Mouse (Mus musculus) adrenal gland (tissue): Measurements from ENCODE around the gene Gstm7.
"Not testable (repeated sequence)": the region's sequence is repeated elsewhere in the genome, so short reads cannot be mapped to it uniquely, and the experiment has no call there.

Experiments
- intact Hi-C: fragments of 180-260 bp; cut with DNase I; formaldehyde crosslinking; loops from one replicate; pipeline ENCODE4 v1.15.1; 2025

Gene Gstm7

DNA sequence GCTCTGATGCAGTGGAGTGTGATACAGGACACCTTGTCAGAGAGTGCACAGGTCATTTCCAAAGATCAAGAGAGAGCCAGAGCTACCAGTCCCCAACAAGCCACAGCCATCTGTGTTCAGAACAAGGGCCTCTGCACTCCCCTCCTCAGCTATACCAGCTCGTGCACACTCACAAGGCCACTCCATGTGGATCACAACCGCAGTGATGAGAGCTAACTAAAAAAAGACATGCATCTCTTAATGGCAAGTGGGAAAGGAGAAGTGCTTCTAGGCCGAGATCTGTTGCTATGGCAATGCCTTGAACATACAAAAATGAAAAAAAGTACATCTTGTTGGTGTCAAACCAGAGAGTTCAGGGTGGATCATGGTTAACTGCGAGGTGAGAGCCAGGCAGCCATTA is 8.2 kb upstream of the Gstm7 start:
- intact Hi-C loops = loop anchor here (5.0 kb wide), 2 partner anchors 82 to 122 kb away; no protein-coding TSS in a partner anchor

DNA sequence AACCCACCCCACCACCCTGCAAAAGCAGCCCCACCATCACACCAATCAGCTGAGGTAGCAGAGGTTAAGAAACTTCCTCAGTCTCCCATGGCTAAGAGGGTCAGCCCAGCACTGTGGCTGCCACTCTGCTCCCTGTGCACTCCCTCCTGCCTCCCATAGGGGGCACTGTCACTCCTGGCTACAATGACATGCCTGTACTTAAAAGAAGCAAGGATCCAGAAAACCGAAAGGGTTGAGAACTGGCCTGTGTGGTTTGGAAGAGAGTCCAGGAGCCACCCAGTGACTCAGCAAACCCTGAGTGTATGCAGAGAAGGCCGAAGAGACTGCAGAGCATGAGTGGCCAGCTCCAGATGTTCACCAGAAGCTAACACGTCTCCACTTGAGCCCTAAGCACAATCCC is 7.8 kb upstream of the Gstm7 start:
- intact Hi-C loops = loop anchor here (5.0 kb wide), 1 partner anchor 83 kb away; no protein-coding TSS in a partner anchor

GRCm38 (mm10) chr3:107935888-107936287 is 4.3 kb upstream of the Gstm7 start:
- intact Hi-C loops = loop anchor here (5.0 kb wide), 1 partner anchor 86 kb away; no protein-coding TSS in a partner anchor

GRCm38 (mm10) chr3:107935268-107935667 is 3.7 kb upstream of the Gstm7 start:
- intact Hi-C loops = loop anchor here (5.0 kb wide), 1 partner anchor 87 kb away; no protein-coding TSS in a partner anchor

DNA sequence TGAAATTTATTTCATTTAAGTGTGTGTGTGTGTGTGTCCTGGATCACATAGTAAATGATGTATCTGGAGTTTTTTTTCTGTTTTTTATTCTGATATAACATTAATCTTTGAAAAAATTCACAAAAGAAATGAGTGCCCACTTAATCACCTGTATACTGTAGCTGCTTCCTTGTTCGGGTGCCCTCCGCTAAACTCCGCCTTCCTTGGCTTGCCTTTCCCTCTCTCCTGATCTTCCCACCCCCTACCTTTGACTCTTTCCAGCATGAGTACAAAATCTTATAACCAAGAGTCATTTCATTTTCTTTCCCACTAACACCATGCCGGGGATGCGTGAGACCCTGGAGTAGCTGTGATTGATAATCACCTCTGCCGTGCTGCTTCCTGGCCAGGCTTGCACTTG is 511 bp upstream of the Gstm7 start:
- intact Hi-C loops = loop anchor here (5.0 kb wide), 1 partner anchor 215 kb away; the partner anchor contains the start of gene Gnai3

DNA sequence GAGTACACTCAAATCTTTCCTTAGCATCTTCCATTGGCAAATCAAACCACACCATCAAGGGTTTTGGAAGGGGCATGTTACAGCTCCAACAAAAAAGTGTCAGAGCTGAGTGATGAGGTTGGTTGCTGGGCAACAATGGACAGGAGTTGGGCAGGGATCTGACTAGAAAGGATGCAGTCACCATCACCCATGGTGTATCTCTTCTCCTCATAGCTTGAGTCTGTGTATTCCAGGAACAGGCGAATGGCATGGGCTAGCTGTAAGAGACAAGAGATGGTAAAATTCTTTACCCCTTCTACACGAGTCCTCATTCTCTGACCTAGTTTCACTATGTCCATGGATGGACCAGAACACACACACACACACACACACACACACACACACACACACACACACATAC is 483 bp downstream of the Gstm7 start:
- intact Hi-C loops = loop anchor here (5.0 kb wide), 1 partner anchor 216 kb away; the partner anchor contains the start of gene Gnai3

- intact Hi-C loops = loop anchor here (5.0 kb wide), 2 partner anchors 218 to 232 kb away; partner anchors contain the start of genes Ahcyl1 and Gnai3
Measured at GRCm38 (mm10) chr3:107929731-107930130, 1.9 kb downstream of the Gstm7 start.

DNA sequence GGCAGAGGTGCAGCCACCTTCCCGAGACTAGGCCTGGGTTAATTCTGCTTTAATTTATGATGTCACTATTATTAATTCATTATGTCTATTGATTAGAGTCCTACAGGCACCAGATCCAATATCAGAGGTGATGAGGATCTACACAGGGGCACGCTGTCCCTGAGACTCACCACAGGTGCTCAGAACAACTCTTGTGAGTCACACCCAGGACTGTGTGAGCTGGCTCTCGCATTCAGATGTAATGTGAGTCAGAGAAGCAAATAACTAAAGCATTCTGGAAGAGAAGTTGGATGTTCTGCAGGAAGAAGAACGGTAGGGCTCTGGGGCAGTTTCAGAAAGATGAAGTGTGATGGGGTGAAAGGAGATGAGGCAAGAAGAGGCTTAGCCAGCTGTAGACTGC is 2.4 kb downstream of the Gstm7 start:
- intact Hi-C loops = loop anchor here (5.0 kb wide), 1 partner anchor 232 kb away; the partner anchor contains the start of gene Ahcyl1

DNA sequence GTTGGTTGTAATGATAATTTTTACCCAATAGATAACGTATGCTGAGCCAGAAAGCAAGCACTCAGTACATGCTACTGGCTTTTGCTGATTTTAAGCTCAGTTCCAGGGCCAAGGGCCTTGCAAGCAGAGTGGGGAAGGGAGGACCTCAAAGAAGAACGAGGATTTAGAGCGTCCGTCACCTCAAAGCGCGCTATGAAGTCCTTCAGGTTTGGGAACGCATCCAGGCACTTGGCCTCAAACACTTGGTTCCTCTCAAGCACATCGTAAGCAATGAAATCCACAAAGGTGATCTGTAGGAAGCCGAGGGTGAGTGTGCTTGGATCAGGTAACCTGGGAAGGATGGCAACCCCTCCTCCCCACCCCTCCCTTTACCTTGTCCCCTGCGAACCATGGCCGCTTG is 2.9 kb downstream of the Gstm7 start:
- intact Hi-C loops = loop anchor here (5.0 kb wide), 1 partner anchor 231 kb away; the partner anchor contains the start of gene Ahcyl1

- intact Hi-C loops = loop anchor here (5.0 kb wide), 1 partner anchor 231 kb away; the partner anchor contains the start of gene Ahcyl1
Measured at GRCm38 (mm10) chr3:107927841-107928240, 3.8 kb downstream of the Gstm7 start.

GRCm38 (mm10) chr3:107925335-107925734 is 6.3 kb downstream of the Gstm7 start:
- intact Hi-C loops = loop anchor here (5.0 kb wide), 1 partner anchor 228 kb away; the partner anchor contains the start of gene Ahcyl1

GRCm38 (mm10) chr3:107920348-107920747 is 11.3 kb downstream of the Gstm7 start:
- intact Hi-C loops = no loop called here

GRCm38 (mm10) chr3:107917783-107918408 is 13.7 kb downstream of the Gstm7 start:
- intact Hi-C loops = loop anchor here (1.0 kb wide), 1 partner anchor 51 kb away; no protein-coding TSS in a partner anchor

DNA sequence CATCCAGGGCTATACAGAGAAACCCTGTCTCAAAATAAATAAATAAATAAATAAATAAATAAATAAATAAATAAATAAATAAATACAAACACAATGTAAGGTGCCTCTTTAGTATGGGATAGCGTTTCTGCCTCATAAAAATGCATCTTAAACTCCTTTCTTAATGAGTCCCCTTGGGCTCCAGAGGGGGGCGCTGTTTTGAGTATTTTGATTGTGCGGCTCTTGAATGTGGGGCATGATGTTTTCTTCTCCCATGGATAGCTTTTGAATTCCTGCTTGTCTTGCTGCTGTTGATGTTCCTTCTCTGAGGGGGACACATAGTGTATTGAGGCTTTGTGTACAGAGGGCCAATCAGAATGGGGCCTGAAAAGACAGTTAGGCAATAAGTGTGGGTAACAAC is 14.5 kb downstream of the Gstm7 start:
- intact Hi-C loops = no loop called here

DNA sequence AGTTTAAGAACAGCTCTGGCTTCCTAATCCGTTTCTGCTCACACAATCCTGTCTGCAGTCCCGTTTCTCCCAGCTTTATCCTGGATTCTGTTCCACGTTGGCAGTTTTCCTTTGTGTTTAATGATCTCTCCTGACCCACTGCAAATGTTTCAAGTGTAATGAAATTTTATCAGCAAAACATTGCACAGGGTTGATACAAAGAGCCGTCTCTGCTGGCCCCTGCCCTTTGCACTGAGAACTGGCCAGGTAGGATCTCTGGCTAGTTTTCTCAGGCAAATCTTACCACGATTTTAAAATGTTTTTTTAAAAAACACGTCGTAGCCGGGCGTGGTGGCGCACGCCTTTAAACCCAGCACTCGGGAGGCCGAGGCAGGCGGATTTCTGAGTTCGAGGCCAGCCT is 14.9 kb downstream of the Gstm7 start:
- intact Hi-C loops = no loop called here

DNA sequence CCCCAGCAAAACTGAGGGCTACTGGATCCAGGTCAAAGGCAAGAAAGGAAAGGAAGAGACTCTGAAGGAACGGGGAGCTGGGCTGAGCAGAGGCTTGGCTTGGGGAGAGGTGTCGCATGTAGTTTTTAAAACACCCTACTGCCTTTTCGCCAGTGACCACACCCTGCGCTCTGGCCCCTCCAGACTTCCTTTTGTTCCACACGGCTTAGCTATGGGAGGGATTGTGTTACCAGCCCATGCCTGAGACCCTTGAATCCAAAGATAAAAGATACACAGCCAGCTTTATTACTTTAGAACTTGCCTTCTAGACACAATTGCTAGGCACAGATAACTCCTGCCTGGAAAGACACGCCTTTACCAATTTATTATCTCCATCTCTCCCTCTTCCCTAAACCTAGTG is 25.7 kb downstream of the Gstm7 start:
- intact Hi-C loops = no loop called here

- intact Hi-C loops = no loop called here
Measured at GRCm38 (mm10) chr3:107900955-107901673, 30.5 kb downstream of the Gstm7 start.

DNA sequence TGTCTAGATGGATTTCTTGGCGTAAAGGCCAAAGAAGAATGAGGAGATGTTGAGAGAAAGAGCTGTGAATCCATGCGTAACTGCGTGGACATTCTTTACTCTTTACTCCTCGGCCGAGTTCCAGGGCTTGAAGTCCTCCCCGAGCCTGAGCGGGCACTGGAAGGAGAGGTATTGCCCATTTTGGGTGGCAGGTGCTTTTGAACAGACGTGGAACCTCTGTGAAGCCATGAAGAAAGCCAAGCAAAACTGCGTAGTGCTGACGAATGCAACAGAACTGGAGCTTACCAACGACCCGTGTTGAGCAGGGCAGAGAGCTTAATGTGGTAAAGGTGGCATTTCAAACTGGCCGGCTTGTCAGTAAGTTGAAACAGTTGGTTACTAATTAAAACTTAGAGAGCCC is 32.9 kb downstream of the Gstm7 start:
- intact Hi-C loops = no loop called here

GRCm38 (mm10) chr3:107895720-107896569 is 35.7 kb downstream of the Gstm7 start, which contains the start of gene Gstm5:
TSS of gene Gstm5 (plus strand) at chr3:107895821.
- intact Hi-C loops = no loop called here

DNA sequence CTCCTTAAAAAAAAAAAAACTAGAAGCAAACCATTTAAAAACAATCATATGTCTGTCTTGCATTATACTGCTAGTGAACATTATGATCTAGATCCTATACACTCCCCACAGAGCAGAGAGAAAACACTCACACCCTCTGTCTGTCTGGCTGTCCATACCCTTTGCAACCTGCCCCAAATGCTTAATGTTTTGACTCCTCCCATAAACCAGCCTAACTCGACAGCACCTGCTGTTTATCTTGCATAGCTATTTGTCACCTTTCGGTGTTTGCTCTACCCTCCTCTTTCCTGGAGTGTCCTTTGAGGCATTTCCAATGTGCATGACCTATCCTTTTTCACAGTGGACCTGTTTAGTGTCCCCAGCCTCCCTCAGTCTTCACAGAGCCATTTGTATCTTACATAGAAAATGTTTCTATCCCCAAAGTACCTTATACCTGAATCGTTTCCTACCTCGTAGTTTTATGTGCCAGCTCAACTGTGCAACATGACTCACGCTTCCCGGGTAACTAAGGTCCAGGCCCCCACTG is 36.4 kb downstream of the Gstm7 start:
- intact Hi-C loops = no loop called here

- intact Hi-C loops = not testable (repeated sequence)
Measured at GRCm38 (mm10) chr3:107889236-107889635, 42.4 kb downstream of the Gstm7 start.
